Mouse (Mus musculus) C2C12 (cell line): Measurements from ENCODE around the gene Tecrl. TPM values are rescaled to one million over a fixed set of nuclear protein-coding genes. Genes with fewer than 3 reads are reported as not detected.

Experiments used
- H3K27me3 ChIP-seq: one replicate; pipeline ENCODE4 v1.6.1; 2011; ENCODE audit not compliant: control insufficient read depth, insufficient read depth, insufficient read length
- H3K36me3 ChIP-seq: one replicate; pipeline ENCODE4 v1.6.1; 2011; ENCODE audit not compliant: control insufficient read depth, insufficient read depth
- H3K4me3 ChIP-seq: one replicate; pipeline ENCODE4 v1.5.1; 2011; ENCODE audit warnings: mild to moderate bottlenecking, control low read depth; ENCODE audit not compliant: poor library complexity, insufficient read depth, severe bottlenecking
- H3K79me2 ChIP-seq: one replicate; pipeline ENCODE4 v1.6.1; 2011; ENCODE audit not compliant: control insufficient read depth, insufficient read depth
- H3K79me3 ChIP-seq: one replicate; pipeline ENCODE4 v1.6.1; 2011; ENCODE audit warnings: low read depth, control low read depth
- H3ac ChIP-seq: one replicate; pipeline ENCODE3; 2011; ENCODE audit warnings: low read depth; ENCODE audit not compliant: control insufficient read depth, insufficient read length
- CEBPB ChIP-seq: IDR thresholded peaks from one replicate; pipeline ENCODE4 v1.6.1; 2011; ENCODE audit warnings: low read depth, mild to moderate bottlenecking, control low read depth, moderate library complexity
- CTCF ChIP-seq: IDR thresholded peaks from one replicate; pipeline ENCODE4 v1.5.1; 2011; ENCODE audit not compliant: control insufficient read depth, insufficient read depth, insufficient read length
- FOSL1 ChIP-seq: IDR thresholded peaks from one replicate; pipeline ENCODE4 v1.8.0; 2011; ENCODE audit warnings: mild to moderate bottlenecking, low read length; ENCODE audit not compliant: poor library complexity, insufficient read depth, severe bottlenecking
- MAX ChIP-seq: IDR thresholded peaks from one replicate; pipeline ENCODE4 v1.6.1; 2011; ENCODE audit warnings: mild to moderate bottlenecking, control low read depth
- MYOD1 ChIP-seq: IDR thresholded peaks from one replicate; pipeline ENCODE4 v1.6.1; 2011; ENCODE audit warnings: low read depth; ENCODE audit not compliant: control insufficient read depth, insufficient read length
- MYOG ChIP-seq: IDR thresholded peaks from one replicate; pipeline ENCODE4 v1.6.1; 2011; ENCODE audit not compliant: control insufficient read depth, insufficient read length; ENCODE audit errors: extremely low read depth
- USF1 ChIP-seq: IDR thresholded peaks from one replicate; pipeline ENCODE4 v1.6.1; 2011; ENCODE audit warnings: low read depth, mild to moderate bottlenecking, control low read depth, moderate library complexity
- polyA plus RNA-seq: library from polyadenylated mRNA; unstranded; fragments of >200 nt; fragmentation: generic; extraction: Trizol; gene quantifications from one replicate; pipeline ENCODE4 v1.2.1, GENCODE M21; 2012; ENCODE audit warnings: missing spikeins

Tecrl gene
- polyA plus RNA-seq, 1 experiment: not detected

DNA sequence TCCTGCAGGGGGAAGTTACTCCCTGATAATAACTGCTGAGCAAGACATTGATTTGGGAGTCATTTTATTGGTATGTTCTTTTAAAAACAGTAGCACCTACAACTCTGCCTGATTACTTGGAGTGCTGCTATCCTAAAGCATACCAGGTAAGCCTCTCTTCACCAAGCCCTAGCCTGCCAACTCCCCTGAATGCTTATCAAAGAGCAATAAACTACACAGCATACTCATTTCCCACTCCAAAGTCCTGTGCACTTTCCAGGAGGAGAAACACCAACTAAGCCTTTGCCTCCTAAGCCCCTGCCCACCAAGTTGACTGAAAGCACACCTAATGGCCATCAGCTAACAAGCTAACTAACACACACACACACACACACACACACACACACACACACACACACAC lies 94.9 kb downstream of the Tecrl start:
- Histone ChIP-seq H3K79me2 (no peaks in the 10 kb centered on the region), H3K36me3 (no peaks in the 10 kb centered on the region)
- TF ChIP-seq CEBPB (no peak), MYOG (no peak), USF1 (no peak), MYOD1 (no peak), CTCF (no peak), FOSL1 (no peak), MAX (no peak)

GRCm38 (mm10) chr5:83254141-83254540 lies 100.9 kb downstream of the Tecrl start:
- Histone ChIP-seq H3ac (no peak overlapping the region), H3K79me2 (no peaks in the 10 kb centered on the region), H3K36me3 (no peaks in the 10 kb centered on the region), H3K79me3 (no peaks in the 10 kb centered on the region), H3K4me3 (no peak overlapping the region), H3K27me3 (no peaks in the 10 kb centered on the region)
- no peak for TF ChIP-seq CTCF
- no peak for TF ChIP-seq MYOG
- TF ChIP-seq MYOD1: no peak
- no peak for TF ChIP-seq USF1
- TF ChIP-seq MAX: no peak
- no peak for TF ChIP-seq CEBPB
- TF ChIP-seq FOSL1: no peak

More for the DNA sequence above, 94.9 kb downstream of the Tecrl start:
- no peak overlapping the region for H3K4me3 ChIP-seq
- no peaks in the 10 kb centered on the region for H3K79me3 ChIP-seq
- H3K27me3 ChIP-seq: no peaks in the 10 kb centered on the region
- no peak overlapping the region for H3ac ChIP-seq

DNA sequence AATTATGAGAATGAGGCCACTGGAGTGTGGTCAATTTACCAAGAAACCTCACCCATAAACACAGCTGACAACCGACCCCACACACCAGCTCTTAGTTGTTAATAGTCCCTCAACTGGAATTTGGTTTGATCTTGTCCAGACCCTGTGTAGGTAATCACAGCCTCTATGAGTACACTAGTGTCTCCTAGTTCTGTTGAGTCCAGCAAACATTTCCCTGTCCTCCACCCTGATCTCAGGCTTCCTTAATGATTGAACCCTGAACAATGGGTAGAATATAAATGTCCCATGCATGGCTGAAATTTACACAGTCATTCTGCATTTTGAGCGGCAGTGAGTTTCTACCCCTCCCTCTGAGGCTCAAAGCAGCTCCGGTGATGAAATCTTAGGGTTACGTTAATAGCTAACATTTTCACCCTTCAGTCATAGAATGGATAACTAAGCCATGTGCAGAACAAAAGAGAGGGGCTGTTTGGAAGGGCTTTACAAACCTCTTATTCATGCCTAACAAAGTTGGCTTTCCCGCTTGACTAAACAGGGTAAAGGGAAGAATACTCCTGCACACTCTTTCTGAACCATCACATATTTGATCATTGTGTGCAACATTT lies 116.0 kb downstream of the Tecrl start:
- no peaks in the 10 kb centered on the region for H3K79me3 ChIP-seq
- H3K79me2 ChIP-seq: no peaks in the 10 kb centered on the region
- no peaks in the 10 kb centered on the region for H3K27me3 ChIP-seq
- no peak overlapping the region for H3ac ChIP-seq
- no peak overlapping the region for H3K4me3 ChIP-seq
- TF ChIP-seq MAX (no peak), FOSL1 (no peak), MYOD1 (no peak), MYOG (no peak), USF1 (no peak), CEBPB (no peak), CTCF (no peak)
- H3K36me3 ChIP-seq: no peaks in the 10 kb centered on the region
